Mouse (Mus musculus): Measurements from ENCODE around the gene Ltn1.
A peak's percentile ranks its signal among the peaks of the same experiment; 100 is the strongest.

The Ltn1 gene

GRCm38 (mm10) chr16:87432033-87432814 is at the start of gene Ltn1:
Ltn1 (minus strand) TSS chr16:87432612.
- peak; percentile 100 for DNase-seq (ENCODE audit: low read depth, low spot score)

GRCm38 (mm10) chr16:87470579-87470978 is 38.2 kb upstream of the Ltn1 start:
- no peak for DNase-seq (ENCODE audit: low read depth, low spot score)

- peak; percentile 42 for DNase-seq (ENCODE audit: low read depth, low spot score)
Observed at GRCm38 (mm10) chr16:87458752-87459151, 26.3 kb upstream of the Ltn1 start.

- DNase-seq (ENCODE audit: low read depth, low spot score): peak; percentile 61
Observed at GRCm38 (mm10) chr16:87455180-87455611, 22.8 kb upstream of the Ltn1 start.

- DNase-seq (ENCODE audit: low read depth, low spot score): peak; percentile 93
Observed at GRCm38 (mm10) chr16:87454419-87455179, 22.2 kb upstream of the Ltn1 start, which contains the start of gene Usp16. Usp16 (plus strand) TSS chr16:87454703.

- DNase-seq (ENCODE audit: low read depth, low spot score): no peak
Observed at GRCm38 (mm10) chr16:87453226-87453625, 20.8 kb upstream of the Ltn1 start.

- no peak for DNase-seq (ENCODE audit: low read depth, low spot score)
Observed at GRCm38 (mm10) chr16:87445528-87445927, 13.1 kb upstream of the Ltn1 start.

GRCm38 (mm10) chr16:87445110-87445509 is 12.7 kb upstream of the Ltn1 start:
- no peak for DNase-seq (ENCODE audit: low read depth, low spot score)

GRCm38 (mm10) chr16:87444071-87444470 is 11.7 kb upstream of the Ltn1 start:
- DNase-seq (ENCODE audit: low read depth, low spot score): no peak

- DNase-seq (ENCODE audit: low read depth, low spot score): no peak
Observed at GRCm38 (mm10) chr16:87443245-87443644, 10.8 kb upstream of the Ltn1 start.

- DNase-seq (ENCODE audit: low read depth, low spot score): no peak
Observed at GRCm38 (mm10) chr16:87442291-87442690, 9.9 kb upstream of the Ltn1 start.

GRCm38 (mm10) chr16:87441089-87441488 is 8.7 kb upstream of the Ltn1 start:
- peak; percentile 70 for DNase-seq (ENCODE audit: low read depth, low spot score)

- peak; percentile 98 for DNase-seq (ENCODE audit: low read depth, low spot score)
Observed at GRCm38 (mm10) chr16:87440184-87440686, 7.8 kb upstream of the Ltn1 start, which contains the start of gene Rwdd2b. Rwdd2b (minus strand) TSS chr16:87440573.

GRCm38 (mm10) chr16:87438697-87439096 is 6.3 kb upstream of the Ltn1 start:
- DNase-seq (ENCODE audit: low read depth, low spot score): no peak

- no peak for DNase-seq (ENCODE audit: low read depth, low spot score)
Observed at GRCm38 (mm10) chr16:87437096-87437495, 4.7 kb upstream of the Ltn1 start.

GRCm38 (mm10) chr16:87435411-87436205 is 3.2 kb upstream of the Ltn1 start:
- no peak for DNase-seq (ENCODE audit: low read depth, low spot score)

GRCm38 (mm10) chr16:87434946-87435345 is 2.5 kb upstream of the Ltn1 start:
- DNase-seq (ENCODE audit: low read depth, low spot score): no peak

- DNase-seq (ENCODE audit: low read depth, low spot score): peak; percentile 53
Observed at GRCm38 (mm10) chr16:87434266-87434665, 1.9 kb upstream of the Ltn1 start.

GRCm38 (mm10) chr16:87427516-87427915 is 4.9 kb downstream of the Ltn1 start:
- DNase-seq (ENCODE audit: low read depth, low spot score): no peak

- DNase-seq (ENCODE audit: low read depth, low spot score): no peak
Observed at GRCm38 (mm10) chr16:87420662-87421061, 11.8 kb downstream of the Ltn1 start.

GRCm38 (mm10) chr16:87405001-87405400 is 27.4 kb downstream of the Ltn1 start:
- peak; percentile 82 for DNase-seq (ENCODE audit: low read depth, low spot score)

Data from 3T3-L1 (cell line).